Mouse (Mus musculus): Measurements from ENCODE around the gene Hhip.
A peak's percentile ranks its signal among the peaks of the same experiment; 100 is the strongest.

Gene Hhip

DNA sequence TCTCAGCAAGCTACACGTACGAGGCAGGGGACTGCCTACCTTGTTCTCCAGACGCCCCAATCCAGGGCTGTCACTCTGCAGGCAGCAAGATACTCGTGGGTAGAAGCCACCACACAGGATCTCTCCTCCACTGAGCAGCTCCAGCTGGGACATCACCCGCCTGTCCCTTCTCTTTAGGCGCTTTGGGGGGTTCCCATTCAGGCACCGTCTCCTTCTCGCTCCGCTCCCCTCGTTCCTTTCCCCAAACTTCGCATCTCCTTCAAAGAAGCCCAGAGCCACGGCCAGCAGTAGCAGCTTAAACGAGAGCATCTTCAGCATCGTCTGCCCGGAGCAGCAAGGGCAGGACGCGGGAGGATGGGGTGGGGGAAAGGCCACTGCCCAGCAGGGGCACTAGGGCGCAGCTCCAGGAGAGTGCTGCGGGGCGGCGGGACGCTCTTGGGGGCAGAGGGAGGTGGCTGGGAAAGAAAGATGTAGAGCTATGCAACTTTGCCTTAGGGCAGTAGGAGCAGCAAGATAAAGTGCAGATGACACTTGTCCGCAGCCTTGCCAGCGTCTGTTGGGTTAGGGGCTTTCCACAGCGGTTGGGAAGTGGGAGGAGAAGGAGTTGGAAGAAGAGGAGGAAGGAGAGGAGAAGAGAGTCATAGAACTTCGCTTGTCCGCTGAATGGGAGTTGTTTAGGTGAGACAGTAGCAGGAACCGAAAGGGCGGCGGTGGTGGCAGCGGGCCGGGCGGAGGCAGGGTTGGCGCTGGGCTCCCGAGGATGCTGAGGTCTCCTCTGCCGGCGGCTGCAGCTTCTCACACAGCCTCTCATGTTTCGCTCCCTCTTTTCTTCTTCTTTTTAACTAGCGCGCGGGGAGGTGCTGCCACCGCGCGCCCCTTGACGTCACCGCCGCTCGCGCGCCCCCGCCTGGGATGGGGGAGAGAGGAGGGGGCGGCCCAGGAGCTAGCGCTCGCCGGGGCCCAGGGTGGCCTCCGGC is at the start of gene Hhip:
TSS of gene Hhip (minus strand) at position 809 of the 977 bp plus-strand sequence.
- DNase-seq, result peak; percentile 87

DNA sequence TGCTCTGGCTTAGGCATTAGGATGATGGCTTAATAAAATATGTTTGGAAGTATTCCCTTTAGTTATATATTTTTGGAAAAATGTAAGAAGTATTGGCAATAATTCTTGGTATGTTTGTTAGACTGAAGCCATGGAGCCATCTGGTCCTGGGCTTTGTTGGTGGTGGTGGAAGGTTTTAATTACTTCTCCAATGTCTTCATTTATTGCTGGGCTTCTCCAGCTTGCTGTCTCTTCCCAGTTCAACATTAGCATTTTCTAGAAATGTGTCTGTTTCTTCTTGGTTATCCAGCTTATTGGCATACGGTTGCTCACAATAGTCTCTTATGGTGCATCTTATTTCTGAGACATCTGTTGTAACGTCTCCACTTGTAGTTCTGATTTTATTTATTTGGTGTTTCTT is 29.2 kb upstream of the Hhip start:
- DNase-seq, result no peak

DNA sequence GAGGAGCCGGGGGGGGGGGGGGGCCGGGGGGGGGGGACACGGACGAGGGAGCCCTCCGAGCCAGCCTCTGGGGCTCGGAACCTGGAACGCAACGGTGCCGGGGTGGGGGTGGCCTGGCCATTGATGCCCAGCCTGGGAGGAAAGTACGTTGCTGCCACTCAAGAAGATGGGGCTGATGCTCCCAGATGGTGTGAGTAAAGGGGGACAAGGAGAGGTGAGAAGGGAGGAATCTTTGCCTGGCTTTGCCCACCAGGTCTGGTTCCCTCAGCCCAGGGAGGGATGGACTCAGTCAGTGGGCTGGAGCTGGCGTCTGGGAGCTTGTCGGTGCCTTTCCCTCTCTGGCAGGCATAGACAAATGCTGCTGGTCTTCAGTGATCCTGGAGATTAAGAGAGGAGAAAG is 387 bp upstream of the Hhip start:
- no peak for DNase-seq

DNA sequence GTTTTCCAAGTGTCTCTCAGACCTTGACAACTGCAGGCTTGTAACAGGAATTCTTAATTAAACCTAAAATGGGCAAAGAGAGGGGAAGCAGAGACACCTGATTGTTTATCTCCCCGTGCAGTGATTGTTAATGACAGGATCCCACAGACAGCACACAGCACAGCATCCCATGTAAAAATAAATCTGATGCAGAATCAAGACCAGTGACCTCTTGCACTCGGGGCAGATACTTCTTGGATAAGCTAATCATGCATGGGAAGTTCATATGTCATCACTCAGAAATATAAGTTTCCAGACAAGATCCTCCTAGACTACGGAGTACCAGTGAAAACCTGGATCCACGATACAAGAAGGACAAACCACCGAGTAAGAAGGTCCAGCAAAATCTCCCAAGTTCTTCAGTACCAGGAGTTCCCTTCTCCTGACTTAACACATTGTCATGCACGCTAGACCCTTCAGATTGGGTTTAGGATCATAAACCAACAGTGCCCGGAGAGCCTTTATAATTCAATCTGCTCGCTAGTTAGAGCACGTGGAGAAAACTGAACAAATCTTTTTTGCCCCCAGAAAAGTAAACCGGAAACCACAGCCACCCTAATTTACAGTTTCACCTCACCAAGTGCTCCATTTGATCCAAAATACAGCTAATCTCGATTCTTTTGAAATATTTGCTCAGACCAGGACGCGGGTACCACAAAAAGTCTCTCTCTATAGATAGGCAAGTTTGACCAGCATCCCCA is 1.3 kb downstream of the Hhip start:
- DNase-seq, result no peak

DNA sequence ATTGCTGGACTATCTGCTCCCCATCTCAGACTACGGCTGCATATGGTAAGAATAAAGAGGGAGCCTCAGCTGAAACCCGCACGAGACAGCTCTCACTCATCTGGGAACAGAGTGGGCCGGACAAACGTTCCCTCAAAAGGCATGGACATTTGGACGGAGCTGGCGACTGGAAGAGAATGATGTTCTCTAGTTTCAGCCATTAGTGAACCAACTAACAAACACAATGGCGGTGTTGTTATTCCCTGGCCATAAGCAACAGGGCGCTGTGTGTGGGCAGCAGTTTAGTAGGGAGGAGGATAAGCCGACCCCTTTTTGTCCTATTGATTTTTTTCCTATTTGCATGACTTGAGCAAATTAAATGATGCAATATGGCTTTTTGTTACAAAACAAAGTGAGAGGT is 2.0 kb downstream of the Hhip start:
- DNase-seq, result peak; percentile 93

DNA sequence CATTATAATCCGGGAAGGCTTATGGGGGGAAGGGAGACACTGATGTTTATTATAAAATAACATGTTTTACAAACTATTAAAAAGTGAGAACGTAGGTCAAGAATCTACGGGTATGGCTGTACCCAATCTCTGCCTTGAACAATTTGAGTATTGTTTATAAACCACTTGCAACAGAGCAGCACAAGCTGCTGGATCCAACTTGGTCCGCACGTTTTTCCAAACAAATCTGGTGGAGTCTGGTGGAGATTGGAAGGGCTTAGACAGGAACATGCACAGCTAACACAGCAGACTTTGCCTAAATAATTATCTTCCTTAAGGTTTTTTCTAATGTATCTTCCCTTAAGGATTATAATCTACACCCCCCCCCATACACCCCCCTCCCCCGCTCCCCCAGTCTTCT is 2.7 kb downstream of the Hhip start:
- peak; percentile 35 for DNase-seq

DNA sequence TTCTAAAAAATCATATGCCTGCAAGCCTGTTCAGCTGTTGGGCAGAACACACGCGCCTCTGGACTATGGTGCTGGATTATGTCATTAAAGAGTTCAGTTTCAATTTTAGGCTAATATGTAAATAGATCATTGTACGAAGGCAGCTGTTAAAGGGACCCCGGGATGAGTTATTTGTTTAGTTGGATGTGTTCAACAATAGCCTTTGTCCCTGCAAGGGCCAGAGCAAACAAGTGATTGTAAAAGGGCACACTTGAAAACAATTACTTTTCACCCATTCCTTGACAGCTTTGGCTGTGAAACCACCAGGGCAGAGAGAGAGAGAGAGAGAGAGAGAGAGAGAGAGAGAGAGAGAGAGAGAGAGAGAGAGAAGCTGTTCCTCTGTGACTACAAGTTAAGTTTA is 3.6 kb downstream of the Hhip start:
- peak; percentile 93 for DNase-seq

DNA sequence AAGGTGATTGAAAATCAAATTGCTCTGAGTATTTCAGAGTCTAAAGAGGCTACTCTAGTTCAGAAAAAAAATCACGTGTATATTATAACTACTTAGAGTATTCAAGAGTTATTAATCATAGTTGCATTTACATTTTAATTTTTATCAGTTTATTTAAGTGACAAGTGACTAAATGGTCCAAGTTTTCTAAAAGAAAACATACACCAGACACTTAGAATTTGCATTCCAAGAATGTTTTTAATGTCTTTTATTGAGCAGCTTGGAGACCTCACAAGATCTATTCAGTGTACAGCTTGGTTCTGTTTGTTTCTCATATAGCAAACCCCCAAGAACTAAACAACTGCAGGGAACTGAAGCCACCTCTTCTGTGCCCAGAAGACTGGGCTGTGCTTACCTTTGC is 5.0 kb downstream of the Hhip start:
- DNase-seq, result no peak

DNA sequence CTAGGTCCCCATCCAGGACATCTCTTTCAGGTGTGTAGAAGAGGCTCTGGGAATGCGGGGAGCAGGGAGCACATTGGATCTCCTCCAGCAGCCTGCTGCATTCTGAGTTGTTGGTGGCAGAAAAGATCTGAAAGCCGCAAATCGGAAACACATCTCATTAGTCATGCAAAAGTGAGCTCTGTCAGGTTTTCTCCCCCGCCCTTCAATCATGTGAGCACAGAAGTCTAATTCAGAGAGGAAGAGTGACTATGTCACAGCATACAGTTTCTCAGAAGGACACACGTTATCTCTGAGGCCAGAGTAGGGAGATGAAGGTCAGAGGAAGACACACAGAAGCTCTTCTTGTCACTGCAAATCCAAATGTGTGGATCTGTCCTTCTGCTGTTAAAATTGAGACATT is 6.3 kb downstream of the Hhip start:
- no peak for DNase-seq

DNA sequence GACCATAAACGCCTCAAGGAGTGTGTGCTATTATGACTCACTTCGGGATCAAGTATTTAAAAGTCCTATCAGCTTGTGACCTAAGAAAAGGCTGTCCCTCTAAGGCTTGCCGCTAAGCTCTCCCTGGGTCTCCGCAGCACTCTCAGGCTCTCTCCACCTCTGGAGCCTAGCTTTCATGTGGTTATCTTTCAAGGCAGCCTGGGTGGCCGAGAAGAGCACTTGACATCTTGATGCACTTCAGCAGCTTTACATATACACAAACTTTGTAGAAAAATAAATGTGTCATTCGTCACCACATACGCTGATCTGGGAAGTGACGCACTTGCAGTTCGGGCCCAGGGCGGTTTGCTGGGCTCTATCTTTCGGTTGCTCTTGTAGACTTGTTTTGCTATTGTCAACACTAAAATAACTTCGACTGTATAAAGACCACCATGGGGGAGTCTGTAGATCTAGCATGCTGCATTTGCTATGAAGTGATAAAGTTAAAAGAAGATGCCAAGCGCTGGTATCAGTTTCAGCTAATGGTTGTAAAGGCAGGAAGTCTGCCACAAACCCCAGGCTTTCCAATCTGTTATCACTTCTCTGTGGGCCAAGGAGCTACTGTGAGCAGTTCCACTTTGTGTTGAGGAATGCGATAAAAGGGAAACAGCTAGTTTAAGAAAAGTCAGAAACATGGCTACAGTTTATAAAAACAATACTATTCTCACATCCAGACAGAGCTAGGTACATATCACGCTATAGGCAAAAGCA is 8.4 kb downstream of the Hhip start:
- DNase-seq, result no peak

DNA sequence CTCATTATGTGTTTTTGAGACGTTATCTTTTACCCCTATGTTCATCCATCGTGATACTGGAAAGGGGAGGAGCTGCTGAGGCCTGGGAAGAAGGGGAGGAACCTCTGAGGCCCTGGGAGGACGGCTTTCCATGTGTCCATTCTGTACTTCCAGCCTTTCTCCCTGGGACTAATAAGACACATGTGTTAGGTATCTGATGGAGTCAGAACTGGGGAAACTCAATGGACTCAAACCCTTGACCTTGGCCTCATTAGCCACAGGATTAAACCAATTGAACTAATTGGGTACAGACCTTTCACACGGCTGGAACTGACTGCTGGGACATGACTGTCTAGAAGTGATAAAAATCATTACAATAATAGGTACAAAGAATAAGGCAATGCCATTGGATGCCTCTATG is 9.6 kb downstream of the Hhip start:
- DNase-seq, result no peak

DNA sequence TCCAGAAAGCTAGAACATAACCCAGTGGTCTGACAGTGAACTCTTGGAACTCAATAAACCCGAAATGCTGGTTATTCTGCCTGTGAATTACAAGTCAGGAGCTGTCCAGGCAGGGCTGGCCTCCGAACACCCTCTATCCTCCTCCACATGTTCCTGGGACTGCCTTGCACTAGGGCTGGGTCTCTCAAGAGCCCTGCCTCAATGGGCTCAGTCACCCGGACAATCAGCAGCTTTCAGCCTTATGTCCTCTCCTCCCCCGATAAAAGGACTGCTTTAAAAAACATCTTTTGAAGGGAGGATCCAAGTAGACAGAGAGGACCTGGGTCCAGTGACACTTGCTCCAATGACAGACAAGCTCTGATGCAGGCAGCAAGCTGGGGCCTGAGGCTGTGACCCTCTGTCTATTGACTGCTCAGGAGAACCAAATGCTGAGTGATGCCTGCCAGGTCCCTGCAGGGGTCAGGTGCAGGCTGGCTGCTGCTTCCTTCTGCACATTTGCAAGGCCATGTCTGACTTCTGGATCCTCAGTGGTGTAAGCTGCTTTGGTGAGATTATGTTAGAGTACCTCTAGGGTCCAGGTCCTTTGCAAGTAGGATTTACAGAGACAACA is 20.1 kb downstream of the Hhip start:
- DNase-seq, result no peak

DNA sequence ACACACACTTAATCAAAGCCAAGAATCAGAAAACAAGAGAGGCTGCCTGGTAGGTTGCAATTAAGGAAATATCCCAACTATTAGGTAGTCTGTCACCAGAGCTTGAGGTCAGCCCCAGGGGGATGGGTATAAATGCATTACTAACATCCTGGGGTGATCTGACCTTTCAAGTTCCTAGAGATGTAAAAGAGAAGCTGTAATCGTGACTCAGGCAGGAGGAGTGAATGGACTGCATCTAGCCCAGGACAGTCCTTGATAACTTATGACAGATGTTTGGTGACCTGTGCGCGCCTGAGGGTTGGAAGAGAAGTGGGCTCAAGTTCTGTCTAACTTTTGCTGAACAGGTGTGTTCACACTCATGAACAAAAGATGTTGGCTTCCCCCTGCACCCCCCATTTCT is 25.2 kb downstream of the Hhip start:
- peak; percentile 17 for DNase-seq

DNA sequence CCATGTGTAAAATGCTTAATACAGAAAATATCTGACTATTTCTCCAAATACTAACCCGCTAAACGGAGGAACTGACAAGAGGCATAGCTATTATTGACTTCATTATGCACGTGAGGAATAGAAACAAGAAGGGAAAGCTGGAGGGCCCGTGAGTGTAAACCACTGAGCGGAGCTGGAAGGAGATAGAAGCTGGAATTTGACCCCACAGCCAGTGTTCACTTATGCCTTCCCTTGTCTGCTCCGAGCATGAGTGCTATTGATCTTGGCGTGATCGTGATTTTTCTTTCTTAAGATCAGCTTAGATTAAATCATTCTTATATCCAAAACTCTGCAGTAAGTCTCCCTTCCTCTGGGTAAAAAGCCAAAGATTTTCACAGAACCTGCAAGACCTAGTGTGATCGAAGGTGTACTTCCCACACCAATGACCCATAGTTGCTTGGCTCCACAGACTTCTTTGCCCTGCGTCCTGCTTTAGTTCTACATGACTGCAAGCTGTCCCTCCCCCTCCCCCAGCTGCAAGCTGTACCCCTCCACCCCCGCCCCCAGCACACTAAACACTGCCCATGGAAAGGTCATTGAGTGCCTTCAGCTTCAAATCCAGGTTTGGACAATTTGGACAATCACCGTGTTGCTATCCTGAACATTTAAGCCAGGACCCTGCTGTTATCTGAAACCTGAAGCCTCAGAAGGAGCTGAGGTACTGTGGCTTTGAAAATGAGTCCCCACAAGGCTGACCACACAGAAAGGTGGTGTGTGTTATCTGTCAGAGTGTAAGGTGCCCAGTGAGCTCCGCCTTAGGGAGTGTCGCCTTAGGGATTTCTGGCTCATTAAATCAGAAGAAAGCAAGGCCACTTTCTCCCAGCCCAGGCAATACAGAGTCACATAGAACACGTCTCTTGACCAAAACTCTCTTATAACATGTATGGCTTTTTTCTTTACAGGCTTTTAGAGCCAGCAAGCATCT is 26.2 kb downstream of the Hhip start:
- peak; percentile 41 for DNase-seq

DNA sequence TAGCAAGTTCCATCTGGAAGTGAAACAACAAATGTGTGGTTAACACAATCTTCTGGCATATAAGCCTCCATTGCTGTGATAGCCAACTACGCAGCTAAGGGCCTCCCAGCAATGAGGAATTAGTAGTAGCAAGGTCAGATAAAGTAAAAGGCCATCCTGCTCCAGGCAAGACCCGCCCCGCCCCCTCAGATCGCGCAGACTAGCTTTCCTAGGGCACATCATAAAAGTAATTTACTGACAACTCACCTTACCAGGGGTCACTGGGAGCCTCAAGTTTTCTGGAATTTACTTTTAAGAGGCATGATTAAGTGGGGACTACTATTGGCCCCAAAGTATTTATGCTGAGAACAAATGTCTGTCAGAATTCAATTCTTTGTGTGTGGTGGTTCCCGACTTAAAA is 28.2 kb downstream of the Hhip start:
- DNase-seq, result no peak

DNA sequence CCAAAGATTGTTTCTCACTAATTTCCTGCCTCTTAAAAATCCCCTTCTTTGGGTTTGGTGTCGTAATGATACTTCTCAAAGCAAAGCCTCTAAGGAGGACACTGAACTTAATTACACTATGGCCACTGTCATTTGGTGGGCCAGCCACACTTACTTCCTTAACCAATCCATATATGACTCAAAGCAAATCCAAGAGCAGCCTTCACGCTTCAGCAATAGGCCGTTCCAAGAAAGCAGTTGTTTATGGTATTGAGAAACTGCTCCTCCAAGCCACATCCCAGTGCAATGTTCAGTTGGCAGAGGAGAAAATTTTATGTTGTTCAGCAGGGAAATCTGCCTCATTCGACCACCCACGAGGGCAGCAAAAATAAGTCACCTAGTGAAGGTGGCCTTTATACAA is 37.3 kb downstream of the Hhip start:
- DNase-seq, result no peak

DNA sequence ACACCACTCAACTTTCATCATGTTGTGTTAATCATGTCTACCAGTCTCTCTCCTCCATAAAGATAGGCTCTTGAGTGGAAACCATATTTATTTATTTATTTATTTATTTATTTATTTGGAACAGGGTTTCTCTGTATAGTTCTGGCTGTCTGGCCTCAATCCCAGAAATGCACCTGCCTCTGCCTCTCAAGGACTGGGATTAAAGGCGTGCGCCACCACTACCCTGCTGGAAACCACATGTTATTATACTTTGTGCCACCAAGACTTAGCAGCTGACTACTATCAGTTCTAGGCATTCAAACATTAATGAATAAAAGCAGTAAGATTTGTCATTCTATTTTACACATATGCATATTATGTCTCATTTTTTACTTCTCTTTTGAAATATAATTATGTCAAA is 42.0 kb downstream of the Hhip start:
- no peak for DNase-seq

DNA sequence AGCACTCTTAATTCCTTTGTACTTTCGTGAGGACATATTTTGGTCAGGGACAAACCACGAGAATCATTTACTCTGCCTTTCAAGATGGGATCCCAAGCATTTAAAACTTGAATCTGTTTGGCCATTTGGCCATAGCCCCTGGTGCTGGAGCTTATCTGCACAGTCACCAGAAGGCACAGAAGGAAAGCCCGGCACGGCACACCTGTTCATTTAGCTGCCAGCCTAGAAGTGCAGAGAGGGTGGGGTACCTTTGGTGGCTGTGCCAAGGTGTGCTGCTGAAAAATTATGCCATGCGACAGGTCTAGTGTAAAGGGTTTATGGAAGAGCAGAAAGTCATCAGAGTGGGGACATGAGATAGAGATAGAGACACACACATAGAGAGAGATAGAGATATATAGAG is 53.4 kb downstream of the Hhip start:
- DNase-seq, result no peak

DNA sequence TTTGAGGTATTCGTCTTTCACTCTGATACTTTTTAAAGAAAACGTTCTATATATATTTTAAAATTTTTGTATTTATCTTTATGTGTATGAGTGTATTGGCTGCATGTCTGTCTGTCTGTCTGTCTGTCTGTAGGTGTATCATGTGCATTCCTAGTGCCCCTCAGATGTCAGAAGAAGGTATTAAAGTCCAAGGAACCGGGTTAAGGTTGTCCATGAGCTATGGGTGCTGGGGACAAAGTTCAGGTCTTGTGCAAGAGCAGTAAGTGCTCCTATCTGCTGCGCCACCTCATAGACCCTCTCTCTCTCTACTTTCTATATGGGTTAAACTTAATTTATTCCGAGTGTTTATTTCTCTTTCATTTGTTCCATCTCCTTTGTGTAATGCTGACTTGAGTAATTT is 55.5 kb downstream of the Hhip start:
- no peak for DNase-seq

DNA sequence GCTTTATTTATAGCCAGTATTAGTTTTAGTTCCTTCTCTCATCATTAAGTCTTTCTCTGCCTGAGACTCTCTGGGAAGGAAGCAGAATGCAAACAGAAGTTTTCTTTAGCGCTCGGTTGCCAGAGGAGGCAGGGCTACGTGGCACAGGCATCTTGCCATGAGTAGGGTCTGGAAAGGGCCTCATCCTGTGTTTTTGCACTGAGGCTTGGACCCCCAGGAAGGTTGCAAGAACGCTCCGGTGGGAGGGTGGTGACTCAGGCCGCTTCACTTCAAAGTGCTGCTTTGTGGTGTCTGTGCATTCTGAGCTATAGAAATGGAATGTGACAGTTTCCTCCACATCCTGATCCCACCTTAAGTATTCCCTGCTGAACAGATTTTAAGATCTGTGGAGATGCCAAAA is 62.7 kb downstream of the Hhip start:
- DNase-seq, result no peak

DNA sequence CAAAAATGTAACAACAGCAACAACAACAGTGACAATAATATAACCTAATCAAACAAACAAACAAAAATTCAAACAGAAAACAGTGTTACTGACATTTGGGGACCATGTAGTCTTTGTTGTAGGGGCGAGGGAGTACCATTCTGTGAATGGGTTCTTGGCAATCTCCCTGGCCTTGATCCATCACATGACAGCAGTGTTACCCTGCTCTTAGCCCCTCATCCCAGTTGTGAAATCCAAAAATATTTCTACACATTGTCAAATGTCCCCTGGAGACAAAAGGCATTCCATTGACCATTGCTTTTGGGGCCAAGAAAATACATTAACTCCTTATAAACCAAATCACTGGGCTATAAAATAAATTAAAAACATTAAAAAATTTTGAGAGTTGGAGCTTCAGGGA is 64.3 kb downstream of the Hhip start:
- DNase-seq, result no peak

Measured in retina, postnatal 1 day (tissue).